Mouse (Mus musculus) testis, adult 2 months (tissue): ENCODE measurements around the gene Yif1b. TPM values are rescaled to one million over a fixed set of nuclear protein-coding genes. Genes with fewer than 3 reads are reported as not detected.

ENCODE experiments used
- H3K27ac ChIP-seq: fragments of 200-500 bp; 2 replicates; pipeline ENCODE4 v1.5.1; 2012; ENCODE audit warnings: low read depth, low read length; ENCODE audit not compliant: control insufficient read depth, insufficient read depth
- H3K27me3 ChIP-seq: fragments of 200-500 bp; 2 replicates; pipeline ENCODE4 v1.6.1; 2012; ENCODE audit warnings: mild to moderate bottlenecking, low read length, moderate library complexity; ENCODE audit not compliant: control insufficient read depth, insufficient read depth
- H3K36me3 ChIP-seq: fragments of 200-500 bp; 2 replicates; pipeline ENCODE4 v1.6.1; 2012; ENCODE audit warnings: mild to moderate bottlenecking, low read length; ENCODE audit not compliant: control insufficient read depth, insufficient read depth
- H3K4me1 ChIP-seq: fragments of 200-500 bp; 2 replicates; pipeline ENCODE4 v1.6.1; 2012; ENCODE audit warnings: low read length; ENCODE audit not compliant: control insufficient read depth, insufficient read depth
- H3K4me3 ChIP-seq: fragments of 200-500 bp; 2 replicates; pipeline ENCODE4 v1.5.1; 2012; ENCODE audit warnings: low read depth, mild to moderate bottlenecking, low read length, moderate library complexity, mixed read lengths; ENCODE audit not compliant: control insufficient read depth
- CTCF ChIP-seq: fragments of 200-500 bp; IDR thresholded peaks from 2 replicates; pipeline ENCODE4 v1.5.1; 2012; ENCODE audit warnings: low read depth, mild to moderate bottlenecking, inconsistent platforms, low read length, moderate library complexity; ENCODE audit not compliant: control insufficient read depth, insufficient read depth, insufficient replicate concordance
- POLR2A ChIP-seq: fragments of 200-500 bp; IDR thresholded peaks from 2 replicates; pipeline ENCODE4 v1.6.1; 2012; ENCODE audit warnings: low read depth, mild to moderate bottlenecking, inconsistent platforms, low read length, moderate library complexity; ENCODE audit not compliant: control insufficient read depth
- polyA plus RNA-seq: library from polyadenylated mRNA; depleted of rRNA; stranded (reverse); fragments of >200 nt; gene quantifications from 2 replicates; pipeline ENCODE4 v1.2.3, GENCODE M21; 2012

The Yif1b gene
- polyA plus RNA-seq, 1 experiment = 321 TPM

- H3K4me3 ChIP-seq = no peak overlapping the region
- peaks cover 16% of the 10 kb centered on the region for H3K4me1 ChIP-seq
- H3K27ac ChIP-seq = no peak overlapping the region
- TF ChIP-seq POLR2A = no peak
- TF ChIP-seq CTCF = no peak
- H3K36me3 ChIP-seq = no peaks in the 10 kb centered on the region
- no peaks in the 10 kb centered on the region for H3K27me3 ChIP-seq
Measured at GRCm38 (mm10) chr7:29246015-29246414, 7.9 kb downstream of the Yif1b start.

GRCm38 (mm10) chr7:29246619-29247313, 8.6 kb downstream of the Yif1b start:
- Histone ChIP-seq H3K4me1 (peaks cover 16% of the 10 kb centered on the region), H3K27me3 (no peaks in the 10 kb centered on the region), H3K4me3 (no peak overlapping the region), H3K27ac (no peak overlapping the region), H3K36me3 (no peaks in the 10 kb centered on the region)
- TF ChIP-seq CTCF (no peak), POLR2A (no peak)

- Histone ChIP-seq H3K4me1 (peaks cover 16% of the 10 kb centered on the region), H3K27me3 (no peaks in the 10 kb centered on the region), H3K4me3 (peak overlapping the region; percentile 69), H3K27ac (no peak overlapping the region), H3K36me3 (no peaks in the 10 kb centered on the region)
- TF ChIP-seq POLR2A (no peak), CTCF (peak; percentile 84)
Measured at GRCm38 (mm10) chr7:29247314-29247700, 9.2 kb downstream of the Yif1b start.

- TF ChIP-seq POLR2A (no peak), CTCF (no peak)
- peak overlapping the region; percentile 69 for H3K4me3 ChIP-seq
- H3K27me3 ChIP-seq = no peaks in the 10 kb centered on the region
- no peak overlapping the region for H3K27ac ChIP-seq
- H3K4me1 ChIP-seq = peaks cover 16% of the 10 kb centered on the region
- no peaks in the 10 kb centered on the region for H3K36me3 ChIP-seq
Measured at GRCm38 (mm10) chr7:29247706-29248105, 9.6 kb downstream of the Yif1b start.

GRCm38 (mm10) chr7:29248261-29248841, 10.2 kb downstream of the Yif1b start, which contains the start of gene 2200002D01Rik:
Gene 2200002D01Rik, minus strand, starts transcription at chr7:29248466.
- peak within 1 kb of the TSS; percentile 69 for H3K4me3 ChIP-seq
- H3K27me3 ChIP-seq = no peaks in the 10 kb centered on the region
- TF ChIP-seq CTCF (no peak), POLR2A (0 out of 2 replicates have a peak, but pooled peaks have one; percentile 9)
- no peaks in the 10 kb centered on the region for H3K36me3 ChIP-seq
- H3K27ac ChIP-seq = no peak within 1 kb of the TSS
- peaks cover 16% of the 10 kb centered on the region for H3K4me1 ChIP-seq

GRCm38 (mm10) chr7:29251166-29251565, 13.0 kb downstream of the Yif1b start:
- H3K27me3 ChIP-seq = no peaks in the 10 kb centered on the region
- peaks cover 16% of the 10 kb centered on the region for H3K4me1 ChIP-seq
- H3K4me3 ChIP-seq = no peak overlapping the region
- H3K36me3 ChIP-seq = no peaks in the 10 kb centered on the region
- TF ChIP-seq POLR2A = no peak
- TF ChIP-seq CTCF = no peak
- H3K27ac ChIP-seq = no peak overlapping the region

GRCm38 (mm10) chr7:29253842-29254241, 15.7 kb downstream of the Yif1b start:
- Histone ChIP-seq H3K4me3 (no peak overlapping the region), H3K36me3 (peaks cover 2% of the 10 kb centered on the region; the same call in 1 of the 2 replicates), H3K27ac (no peak overlapping the region), H3K27me3 (no peaks in the 10 kb centered on the region), H3K4me1 (no peaks in the 10 kb centered on the region; the same call in 1 of the 2 replicates)
- TF ChIP-seq CTCF = no peak
- no peak for TF ChIP-seq POLR2A
